Mouse (Mus musculus): ENCODE measurements around the gene Snap91. TPM values are rescaled to one million over a fixed set of nuclear protein-coding genes. Genes with fewer than 3 reads are reported as not detected.

Gene Snap91
- polyA plus RNA-seq (2015; fragmentation: Illumina TruSeq; extraction: RNeasy Lipid Tissue Mini Kit (QIAGEN cat#74804); ENCODE audit: insufficient read depth, low replicate concordance): 2.7 TPM

GRCm38 (mm10) chr9:86880113-86880972 lies at the start of gene Snap91:
Snap91 (minus strand) TSS chr9:86880654.

GRCm38 (mm10) chr9:86742959-86743911 lies 137.2 kb downstream of the Snap91 start, which contains the start of gene Prss35:
Prss35 (plus strand) TSS chr9:86743649.

Other genes starting within 250 kb of the Snap91 start
- gene Me1, start 184.7 kb downstream of the Snap91 start, polyA plus RNA-seq (2015; fragmentation: Illumina TruSeq; extraction: RNeasy Lipid Tissue Mini Kit (QIAGEN cat#74804); ENCODE audit: insufficient read depth, low replicate concordance): 5.4 TPM
- 0.33 TPM for gene Prss35, start 137.0 kb downstream of the Snap91 start, polyA plus RNA-seq (2015; fragmentation: Illumina TruSeq; extraction: RNeasy Lipid Tissue Mini Kit (QIAGEN cat#74804); ENCODE audit: insufficient read depth, low replicate concordance)
- not detected for gene Ripply2, start 134.9 kb upstream of the Snap91 start, polyA plus RNA-seq (2015; fragmentation: Illumina TruSeq; extraction: RNeasy Lipid Tissue Mini Kit (QIAGEN cat#74804); ENCODE audit: insufficient read depth, low replicate concordance)
- 91.6 TPM for gene Cyb5r4, start 141.4 kb upstream of the Snap91 start, polyA plus RNA-seq (2015; fragmentation: Illumina TruSeq; extraction: RNeasy Lipid Tissue Mini Kit (QIAGEN cat#74804); ENCODE audit: insufficient read depth, low replicate concordance)